Mouse (Mus musculus) naive thymus-derived CD4-positive, alpha-beta T cell, adult 2 months (primary cell): ENCODE data around the gene A330070K13Rik.

Experiments used
- DNase-seq: peaks from one replicate; pipeline ENCODE4 v3.0.0-alpha.2; 2011; ENCODE audit warnings: low read depth

A330070K13Rik gene

DNA sequence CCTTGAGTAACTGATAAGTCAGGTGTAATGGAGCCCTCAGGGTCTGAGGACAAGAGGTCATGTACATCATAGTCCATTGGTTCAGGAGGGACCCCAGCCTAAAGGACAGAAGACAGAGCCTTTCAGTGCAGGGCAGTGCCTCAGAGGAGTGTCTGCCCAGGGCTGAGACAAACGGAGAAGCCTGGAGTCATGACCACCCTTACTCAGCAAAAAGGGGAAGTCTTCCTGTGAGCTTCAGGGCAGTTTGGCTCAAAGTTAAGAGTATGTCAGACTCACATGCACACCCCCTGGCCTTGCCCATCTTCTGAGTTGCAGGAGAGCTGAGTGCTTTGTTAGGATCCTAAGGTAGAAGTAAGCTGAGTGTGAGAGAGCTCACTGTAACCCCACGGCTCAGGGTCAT is 54.5 kb downstream of the A330070K13Rik start:
- no peak for DNase-seq
